Mouse (Mus musculus): Measurements from ENCODE around the gene Grip1.
A peak's percentile ranks its signal among the peaks of the same experiment; 100 is the strongest.

Gene Grip1

GRCm38 (mm10) chr10:119660677-119661353, 207.2 kb downstream of the Grip1 start:
- no peak for DNase-seq (ENCODE audit: low spot score in 2 of 2)

GRCm38 (mm10) chr10:119663586-119663985, 210.0 kb downstream of the Grip1 start:
- no peak for DNase-seq (ENCODE audit: low spot score in 2 of 2)

- no peak for DNase-seq (ENCODE audit: low spot score in 2 of 2)
Observed at GRCm38 (mm10) chr10:119666386-119666785, 212.8 kb downstream of the Grip1 start.

GRCm38 (mm10) chr10:119670456-119670855, 216.8 kb downstream of the Grip1 start:
- DNase-seq (ENCODE audit: low spot score in 2 of 2) = no peak

- DNase-seq (ENCODE audit: low spot score in 2 of 2) = no peak
Observed at GRCm38 (mm10) chr10:119684377-119684826, 230.8 kb downstream of the Grip1 start.

GRCm38 (mm10) chr10:119691358-119692083, 237.9 kb downstream of the Grip1 start:
- DNase-seq (ENCODE audit: low spot score in 2 of 2) = peak; percentile 65 to 70

- DNase-seq (ENCODE audit: low spot score in 2 of 2) = peak in 1 of 2 experiments; percentile 40
Observed at GRCm38 (mm10) chr10:119692284-119692890, 238.8 kb downstream of the Grip1 start.

- DNase-seq (ENCODE audit: low spot score in 2 of 2) = no peak
Observed at GRCm38 (mm10) chr10:119693400-119693799, 239.8 kb downstream of the Grip1 start.

GRCm38 (mm10) chr10:119697257-119697798, 243.7 kb downstream of the Grip1 start:
- no peak for DNase-seq (ENCODE audit: low spot score in 2 of 2)

GRCm38 (mm10) chr10:119705348-119705747, 251.7 kb downstream of the Grip1 start:
- DNase-seq (ENCODE audit: low spot score in 2 of 2) = no peak

GRCm38 (mm10) chr10:119706281-119706680, 252.7 kb downstream of the Grip1 start:
- peak; percentile 20 to 30 for DNase-seq (ENCODE audit: low spot score in 2 of 2)

- peak in 1 of 2 experiments; percentile 40 for DNase-seq (ENCODE audit: low spot score in 2 of 2)
Observed at GRCm38 (mm10) chr10:119706983-119707382, 253.4 kb downstream of the Grip1 start.

GRCm38 (mm10) chr10:119721887-119722286, 268.3 kb downstream of the Grip1 start:
- DNase-seq (ENCODE audit: low spot score in 2 of 2) = no peak

GRCm38 (mm10) chr10:119722471-119722870, 268.8 kb downstream of the Grip1 start:
- DNase-seq (ENCODE audit: low spot score in 2 of 2) = no peak

GRCm38 (mm10) chr10:119723671-119724070, 270.0 kb downstream of the Grip1 start:
- DNase-seq (ENCODE audit: low spot score in 2 of 2) = no peak

GRCm38 (mm10) chr10:119725363-119725762, 271.7 kb downstream of the Grip1 start:
- DNase-seq (ENCODE audit: low spot score in 2 of 2) = no peak

GRCm38 (mm10) chr10:119725966-119726365, 272.3 kb downstream of the Grip1 start:
- DNase-seq (ENCODE audit: low spot score in 2 of 2) = no peak

- no peak for DNase-seq (ENCODE audit: low spot score in 2 of 2)
Observed at GRCm38 (mm10) chr10:119726921-119727320, 273.3 kb downstream of the Grip1 start.

- no peak for DNase-seq (ENCODE audit: low spot score in 2 of 2)
Observed at GRCm38 (mm10) chr10:119730206-119730605, 276.6 kb downstream of the Grip1 start.

GRCm38 (mm10) chr10:119735011-119735992, 281.7 kb downstream of the Grip1 start:
- DNase-seq (ENCODE audit: low spot score in 2 of 2) = no peak

GRCm38 (mm10) chr10:119739466-119739865, 285.8 kb downstream of the Grip1 start:
- no peak for DNase-seq (ENCODE audit: low spot score in 2 of 2)
